Mouse (Mus musculus): ENCODE results near the gene Fam160a1. TPM values are rescaled to one million over a fixed set of nuclear protein-coding genes. Genes with fewer than 3 reads are reported as not detected.

Fam160a1 gene
- polyA plus RNA-seq, 1 experiment from 2014 or later: 7.5 TPM

DNA sequence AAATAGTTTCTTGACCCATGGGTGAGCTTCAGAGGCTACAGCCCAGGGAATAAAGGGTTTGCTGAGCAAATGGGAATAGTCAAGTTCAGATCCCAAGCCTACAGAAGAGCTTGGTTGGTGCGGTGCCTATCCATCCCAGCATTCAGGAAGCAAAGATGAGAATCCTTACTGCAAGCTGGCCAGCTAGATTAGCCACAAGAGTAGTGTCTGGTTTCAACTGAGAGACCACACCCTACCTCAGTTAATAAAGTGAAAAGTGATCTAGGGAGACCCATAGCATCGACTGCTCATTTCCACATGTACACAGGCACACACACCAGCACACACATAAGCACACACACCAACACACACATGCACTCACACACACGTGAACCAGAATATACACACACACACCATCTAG, 75.3 kb downstream of the Fam160a1 start:
- H3K36me3 ChIP-seq (ENCODE audit: control insufficient read depth, insufficient read depth, low read length): no peaks in the 10 kb centered on the region
- 80% methylated on average over 3 of the region's 3 CpGs for WGBS
- H3K4me2 ChIP-seq (ENCODE audit: low read depth, low read length): no peak overlapping the region
- H3K27ac ChIP-seq (ENCODE audit: low read length): no peak overlapping the region
- ATAC-seq (ENCODE audit: insufficient read depth, low FRiP score): no peak
- no peaks in the 10 kb centered on the region for H3K27me3 ChIP-seq (ENCODE audit: control insufficient read depth, insufficient read depth, low read length)
- no peaks in the 10 kb centered on the region for H3K4me1 ChIP-seq (ENCODE audit: control insufficient read depth, insufficient read depth, low read length)
- H3K4me3 ChIP-seq (replicated peaks; ENCODE audit: low read length): no peak overlapping the region
- H3K9me3 ChIP-seq (replicated peaks; ENCODE audit: control insufficient read depth, low read length): no peaks in the 10 kb centered on the region
- H3K9ac ChIP-seq (ENCODE audit: low read length): no peak overlapping the region

GRCm38 (mm10) chr3:85738591-85738990, 78.5 kb downstream of the Fam160a1 start:
- Histone ChIP-seq H3K36me3 (ENCODE audit: control insufficient read depth, insufficient read depth, low read length) (no peaks in the 10 kb centered on the region), H3K27ac (ENCODE audit: low read length) (no peak overlapping the region), H3K9me3 (replicated peaks; ENCODE audit: control insufficient read depth, low read length) (no peaks in the 10 kb centered on the region), H3K4me2 (ENCODE audit: low read depth, low read length) (no peak overlapping the region), H3K4me1 (ENCODE audit: control insufficient read depth, insufficient read depth, low read length) (no peaks in the 10 kb centered on the region), H3K27me3 (ENCODE audit: control insufficient read depth, insufficient read depth, low read length) (no peaks in the 10 kb centered on the region), H3K9ac (ENCODE audit: low read length) (no peak overlapping the region), H3K4me3 (replicated peaks; ENCODE audit: low read length) (no peak overlapping the region)
- WGBS: 58% methylated on average over 3 of the region's 3 CpGs
- no peak for ATAC-seq (ENCODE audit: insufficient read depth, low FRiP score)

- H3K9me3 ChIP-seq (replicated peaks; ENCODE audit: control insufficient read depth, low read length): no peaks in the 10 kb centered on the region
- ATAC-seq (ENCODE audit: insufficient read depth, low FRiP score): no peak
- H3K36me3 ChIP-seq (ENCODE audit: control insufficient read depth, insufficient read depth, low read length): no peaks in the 10 kb centered on the region
- H3K9ac ChIP-seq (ENCODE audit: low read length): no peak overlapping the region
- no peak overlapping the region for H3K4me3 ChIP-seq (replicated peaks; ENCODE audit: low read length)
- no peaks in the 10 kb centered on the region for H3K27me3 ChIP-seq (ENCODE audit: control insufficient read depth, insufficient read depth, low read length)
- H3K4me2 ChIP-seq (ENCODE audit: low read depth, low read length): no peak overlapping the region
- no peaks in the 10 kb centered on the region for H3K4me1 ChIP-seq (ENCODE audit: control insufficient read depth, insufficient read depth, low read length)
- 72% methylated on average over 5 of the region's 5 CpGs for WGBS
- no peak overlapping the region for H3K27ac ChIP-seq (ENCODE audit: low read length)
Observed at GRCm38 (mm10) chr3:85733939-85734729, 83.0 kb downstream of the Fam160a1 start.

DNA sequence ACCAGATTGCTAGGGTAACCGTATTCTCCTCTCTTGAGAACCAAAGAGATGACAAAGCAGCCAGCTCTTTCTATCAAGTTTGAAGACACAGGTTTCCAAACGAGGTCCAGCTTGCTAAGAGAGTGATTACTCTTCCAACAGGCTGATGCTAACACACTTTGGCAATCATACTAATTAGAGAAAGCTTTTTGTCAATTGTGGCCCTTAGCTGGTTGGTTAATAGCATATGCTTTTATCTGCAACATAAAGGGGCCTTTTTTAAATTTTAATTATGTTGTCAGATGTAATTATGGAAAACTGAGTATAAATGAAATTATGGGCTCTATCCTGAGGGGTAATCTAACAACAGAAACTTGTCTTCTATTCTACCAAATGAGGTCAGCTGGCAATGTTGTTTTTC, 89.9 kb downstream of the Fam160a1 start:
- WGBS: 55% methylated on average over 2 of the region's 2 CpGs
- H3K4me1 ChIP-seq (ENCODE audit: control insufficient read depth, insufficient read depth, low read length): no peaks in the 10 kb centered on the region
- no peak overlapping the region for H3K4me2 ChIP-seq (ENCODE audit: low read depth, low read length)
- no peaks in the 10 kb centered on the region for H3K27me3 ChIP-seq (ENCODE audit: control insufficient read depth, insufficient read depth, low read length)
- H3K9ac ChIP-seq (ENCODE audit: low read length): no peak overlapping the region
- H3K4me3 ChIP-seq (replicated peaks; ENCODE audit: low read length): no peak overlapping the region
- no peak overlapping the region for H3K27ac ChIP-seq (ENCODE audit: low read length)
- ATAC-seq (ENCODE audit: insufficient read depth, low FRiP score): no peak
- no peaks in the 10 kb centered on the region for H3K9me3 ChIP-seq (replicated peaks; ENCODE audit: control insufficient read depth, low read length)
- H3K36me3 ChIP-seq (ENCODE audit: control insufficient read depth, insufficient read depth, low read length): no peaks in the 10 kb centered on the region

DNA sequence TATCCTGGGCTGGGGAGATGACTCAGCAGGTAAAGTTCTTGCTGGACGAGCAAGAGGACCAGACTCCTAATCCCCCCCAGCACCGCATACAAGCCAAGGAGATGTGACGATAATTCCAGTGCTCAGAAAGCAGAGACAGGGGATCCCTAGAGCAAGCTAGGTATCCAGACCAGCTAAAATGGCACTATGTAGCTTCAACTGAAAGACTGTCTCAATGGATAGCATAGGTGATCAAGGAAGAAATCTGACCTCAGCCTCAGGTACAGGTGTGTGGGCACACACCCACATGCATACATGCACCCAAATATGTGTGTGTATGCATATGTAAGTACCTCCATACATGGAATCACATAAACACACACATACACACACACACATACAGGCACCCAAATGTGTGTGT, 91.1 kb downstream of the Fam160a1 start:
- no peak for ATAC-seq (ENCODE audit: insufficient read depth, low FRiP score)
- 74% methylated on average over 3 of the region's 3 CpGs for WGBS

GRCm38 (mm10) chr3:85725110-85725509, 92.0 kb downstream of the Fam160a1 start:
- Histone ChIP-seq H3K4me2 (ENCODE audit: low read depth, low read length) (no peak overlapping the region), H3K9ac (ENCODE audit: low read length) (no peak overlapping the region), H3K4me3 (replicated peaks; ENCODE audit: low read length) (no peak overlapping the region), H3K27ac (ENCODE audit: low read length) (no peak overlapping the region), H3K4me1 (ENCODE audit: control insufficient read depth, insufficient read depth, low read length) (no peaks in the 10 kb centered on the region), H3K9me3 (replicated peaks; ENCODE audit: control insufficient read depth, low read length) (no peaks in the 10 kb centered on the region), H3K27me3 (ENCODE audit: control insufficient read depth, insufficient read depth, low read length) (no peaks in the 10 kb centered on the region), H3K36me3 (ENCODE audit: control insufficient read depth, insufficient read depth, low read length) (no peaks in the 10 kb centered on the region)
- WGBS: 55% methylated on average over 2 of the region's 2 CpGs
- no peak for ATAC-seq (ENCODE audit: insufficient read depth, low FRiP score)

More for the DNA sequence above, 91.1 kb downstream of the Fam160a1 start:
- Histone ChIP-seq H3K4me2 (ENCODE audit: low read depth, low read length) (no peak overlapping the region), H3K27me3 (ENCODE audit: control insufficient read depth, insufficient read depth, low read length) (no peaks in the 10 kb centered on the region), H3K9me3 (replicated peaks; ENCODE audit: control insufficient read depth, low read length) (no peaks in the 10 kb centered on the region), H3K4me3 (replicated peaks; ENCODE audit: low read length) (no peak overlapping the region), H3K4me1 (ENCODE audit: control insufficient read depth, insufficient read depth, low read length) (no peaks in the 10 kb centered on the region), H3K27ac (ENCODE audit: low read length) (no peak overlapping the region), H3K36me3 (ENCODE audit: control insufficient read depth, insufficient read depth, low read length) (no peaks in the 10 kb centered on the region), H3K9ac (ENCODE audit: low read length) (no peak overlapping the region)

- WGBS: 77% methylated on average over 6 of the region's 6 CpGs
- no peak overlapping the region for H3K27ac ChIP-seq (ENCODE audit: low read length)
- H3K9ac ChIP-seq (ENCODE audit: low read length): no peak overlapping the region
Observed at GRCm38 (mm10) chr3:85722581-85722980, 94.5 kb downstream of the Fam160a1 start.

DNA sequence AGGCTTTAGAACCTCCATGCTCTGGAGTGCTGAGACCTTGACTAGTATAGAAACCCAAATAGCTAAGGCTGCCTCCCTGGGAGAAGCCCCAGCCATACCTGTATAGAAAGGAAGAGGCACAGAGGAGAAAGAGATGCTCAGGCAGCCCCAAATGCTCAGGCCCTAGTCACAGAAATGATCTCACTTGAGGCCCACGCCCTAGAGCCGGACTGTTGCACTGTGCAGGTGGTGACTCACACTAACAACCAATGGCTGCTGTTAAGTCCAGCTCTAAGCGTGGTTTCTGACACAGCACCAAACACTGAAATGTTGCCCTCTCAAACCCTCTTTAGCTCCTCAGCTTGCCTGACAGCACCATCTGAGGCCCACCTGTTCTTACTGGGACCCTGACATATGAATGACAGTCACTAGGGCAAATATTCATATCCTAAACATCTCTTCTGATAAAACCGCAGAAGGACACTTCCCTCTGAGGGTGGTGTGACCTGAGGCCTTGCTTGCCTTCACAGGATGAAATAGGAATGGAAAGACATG, 101.3 kb downstream of the Fam160a1 start:
- ATAC-seq (ENCODE audit: insufficient read depth, low FRiP score): no peak
- no peak overlapping the region for H3K4me3 ChIP-seq (replicated peaks; ENCODE audit: low read length)
- H3K4me2 ChIP-seq (ENCODE audit: low read depth, low read length): no peak overlapping the region
- no peaks in the 10 kb centered on the region for H3K36me3 ChIP-seq (ENCODE audit: control insufficient read depth, insufficient read depth, low read length)
- WGBS: 69% methylated on average over 4 of the region's 4 CpGs
- no peak overlapping the region for H3K27ac ChIP-seq (ENCODE audit: low read length)
- no peaks in the 10 kb centered on the region for H3K4me1 ChIP-seq (ENCODE audit: control insufficient read depth, insufficient read depth, low read length)
- H3K9ac ChIP-seq (ENCODE audit: low read length): no peak overlapping the region
- no peaks in the 10 kb centered on the region for H3K9me3 ChIP-seq (replicated peaks; ENCODE audit: control insufficient read depth, low read length)
- no peaks in the 10 kb centered on the region for H3K27me3 ChIP-seq (ENCODE audit: control insufficient read depth, insufficient read depth, low read length)

More at GRCm38 (mm10) chr3:85722581-85722980, 94.5 kb downstream of the Fam160a1 start:
- no peaks in the 10 kb centered on the region for H3K4me1 ChIP-seq (ENCODE audit: control insufficient read depth, insufficient read depth, low read length)
- no peaks in the 10 kb centered on the region for H3K36me3 ChIP-seq (ENCODE audit: control insufficient read depth, insufficient read depth, low read length)
- ATAC-seq (ENCODE audit: insufficient read depth, low FRiP score): no peak
- no peaks in the 10 kb centered on the region for H3K9me3 ChIP-seq (replicated peaks; ENCODE audit: control insufficient read depth, low read length)
- H3K27me3 ChIP-seq (ENCODE audit: control insufficient read depth, insufficient read depth, low read length): no peaks in the 10 kb centered on the region
- no peak overlapping the region for H3K4me3 ChIP-seq (replicated peaks; ENCODE audit: low read length)
- no peak overlapping the region for H3K4me2 ChIP-seq (ENCODE audit: low read depth, low read length)

- WGBS: 79% methylated on average over 7 of the region's 7 CpGs
Observed at GRCm38 (mm10) chr3:85713936-85714709, 103.0 kb downstream of the Fam160a1 start.

More at GRCm38 (mm10) chr3:85713936-85714709, 103.0 kb downstream of the Fam160a1 start:
- Histone ChIP-seq H3K4me3 (replicated peaks; ENCODE audit: low read length) (no peak overlapping the region), H3K9me3 (replicated peaks; ENCODE audit: control insufficient read depth, low read length) (no peaks in the 10 kb centered on the region), H3K4me2 (ENCODE audit: low read depth, low read length) (no peak overlapping the region), H3K36me3 (ENCODE audit: control insufficient read depth, insufficient read depth, low read length) (no peaks in the 10 kb centered on the region), H3K27me3 (ENCODE audit: control insufficient read depth, insufficient read depth, low read length) (no peaks in the 10 kb centered on the region), H3K4me1 (ENCODE audit: control insufficient read depth, insufficient read depth, low read length) (peaks cover 3% of the 10 kb centered on the region; the same call in 1 of the 2 replicates), H3K9ac (ENCODE audit: low read length) (no peak overlapping the region), H3K27ac (ENCODE audit: low read length) (no peak overlapping the region)
- no peak for ATAC-seq (ENCODE audit: insufficient read depth, low FRiP score)
